Mouse (Mus musculus) neural tube, postnatal 0 days (tissue): ENCODE results near the gene Mrps6. TPM values are rescaled to one million over a fixed set of nuclear protein-coding genes. Genes with fewer than 3 reads are reported as not detected.

Source experiments
- polyA plus RNA-seq: library from polyadenylated mRNA; unstranded; fragments of >200 nt; fragmentation: Nextera tagmentation; extraction: Ambion mirVana; gene quantifications from 2 replicates; pipeline ENCODE4 v1.2.1, GENCODE M21; 2015

Gene Mrps6
- 199 and 206 TPM in 2 replicates for polyA plus RNA-seq

DNA sequence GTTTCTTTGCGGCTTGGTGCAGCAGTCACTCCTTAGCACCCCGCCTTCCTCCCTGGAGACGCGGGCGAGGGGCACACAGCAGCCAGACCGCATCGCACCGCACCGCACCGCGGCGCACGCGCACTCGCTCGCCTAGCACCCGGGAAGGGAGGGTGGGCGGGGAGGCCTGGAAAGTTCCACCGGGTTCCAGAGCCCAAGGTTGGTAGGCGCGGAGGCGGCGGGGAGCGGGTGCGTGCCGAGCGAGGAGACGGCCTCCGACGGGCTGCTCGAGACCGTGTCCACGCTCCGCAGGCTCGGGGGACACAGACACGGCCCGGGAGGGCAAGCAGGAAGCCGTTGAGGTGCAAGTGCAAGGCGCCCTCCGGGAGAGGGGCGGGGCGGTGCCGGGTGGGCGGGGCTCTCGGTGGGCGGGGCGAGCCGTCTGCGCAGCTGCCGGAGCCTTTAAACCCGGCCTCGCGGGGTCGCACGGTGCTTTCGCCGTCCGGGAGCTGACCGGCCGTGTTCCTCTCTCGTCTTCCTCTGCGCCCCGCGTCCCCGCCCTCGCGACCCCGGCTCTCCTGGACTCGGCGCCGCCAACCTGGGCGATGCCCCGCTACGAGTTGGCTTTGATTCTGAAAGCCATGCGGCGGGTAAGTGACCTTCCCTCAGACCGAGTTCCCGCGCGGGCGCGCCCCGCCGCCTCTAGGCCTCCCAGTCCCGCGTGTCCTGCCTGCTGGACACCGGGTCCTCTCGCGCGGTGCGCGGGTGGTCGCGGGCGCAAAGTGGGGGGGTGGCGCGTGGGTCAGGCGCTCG, at the start of gene Mrps6, which contains the start of the genes Gm49711 and Slc5a3:
Gene Mrps6, plus strand, starts transcription at position 419 of the 792 bp plus-strand sequence.
Gene Gm49711, plus strand, starts transcription at position 465 of the 792 bp plus-strand sequence.
Gene Slc5a3, plus strand, starts transcription at position 471 of the 792 bp plus-strand sequence.

Other genes starting within 250 kb of the Mrps6 start
- gene Gm49711, start within 50 bp of the Mrps6 start, polyA plus RNA-seq: 0.92 and 1.0 TPM in 2 replicates
- 9.0 and 9.2 TPM in 2 replicates for gene Slc5a3, start 52 bp downstream of the Mrps6 start, polyA plus RNA-seq
- 0.14 and 0.44 TPM in 2 replicates for gene Kcne2, start 234.1 kb downstream of the Mrps6 start, polyA plus RNA-seq
- gene Smim11, start 243.0 kb downstream of the Mrps6 start, polyA plus RNA-seq: 56.6 and 70.8 TPM in 2 replicates